Mouse (Mus musculus) neural tube, embryonic 14.5 days (tissue): ENCODE data around the gene Mrpl17. TPM values are rescaled to one million over a fixed set of nuclear protein-coding genes. Genes with fewer than 3 reads are reported as not detected.
A peak's percentile ranks its signal among the peaks of the same experiment; 100 is the strongest.

ENCODE experiments used
- ATAC-seq: fragments of 200-750 bp; cut with Nextera tagmentation; 2 replicates; pipeline ENCODE4 v1.8.0; 2017; ENCODE audit warnings: low read depth, mild to moderate bottlenecking, moderate TSS enrichment, moderate library complexity
- H3K27ac ChIP-seq: fragments of 300-500 bp; sonication (generic); 2 replicates; pipeline ENCODE4 v1.5.1; 2014; ENCODE audit warnings: low read depth, mild to moderate bottlenecking, control low read depth, low read length, moderate library complexity, mixed read lengths
- H3K27me3 ChIP-seq: fragments of 300-500 bp; sonication (generic); 2 replicates; pipeline ENCODE4 v1.6.1; 2014; ENCODE audit warnings: low read length; ENCODE audit not compliant: control insufficient read depth, insufficient read depth
- H3K36me3 ChIP-seq: fragments of 300-500 bp; sonication (generic); 2 replicates; pipeline ENCODE4 v1.6.1; 2014; ENCODE audit warnings: low read length, mixed read lengths; ENCODE audit not compliant: control insufficient read depth, insufficient read depth
- H3K4me1 ChIP-seq: fragments of 300-500 bp; sonication (generic); 2 replicates; pipeline ENCODE4 v1.6.1; 2014; ENCODE audit warnings: low read length; ENCODE audit not compliant: control insufficient read depth, insufficient read depth
- H3K4me2 ChIP-seq: fragments of 300-500 bp; sonication (generic); 2 replicates; pipeline ENCODE4 v1.6.1; 2014; ENCODE audit warnings: mild to moderate bottlenecking, low read depth, low read length, control low read depth
- H3K4me3 ChIP-seq: fragments of 300-500 bp; sonication (generic); 2 replicates; pipeline ENCODE4 v1.5.1; 2014; ENCODE audit warnings: low read depth, low read length, control low read depth, mixed read lengths
- H3K9ac ChIP-seq: fragments of 300-500 bp; sonication (generic); replicated peaks from 2 replicates; pipeline ENCODE4 v1.6.1; 2014; ENCODE audit warnings: low read depth, mild to moderate bottlenecking, control low read depth, low read length, mixed read lengths
- H3K9me3 ChIP-seq: fragments of 300-500 bp; sonication (generic); 2 replicates; pipeline ENCODE4 v1.6.1; 2016; ENCODE audit warnings: low read length; ENCODE audit not compliant: control insufficient read depth
- WGBS: fragments of 180-500 bp; shearing (Covaris S2); extraction: QIAGEN DNeasy Blood & Tissue Kit; methylation state at CpG from one replicate; pipeline ENCODE4 v1.1.7; 2014; 5-methylcytosine and 5-hydroxymethylcytosine counted together
- polyA plus RNA-seq: library from polyadenylated mRNA; unstranded; fragments of >200 nt; fragmentation: Nextera tagmentation; extraction: Ambion mirVana; gene quantifications from 2 replicates; pipeline ENCODE4 v1.2.1, GENCODE M21; 2014

The Mrpl17 gene
- polyA plus RNA-seq, 1 experiment from 2014 or later, result 186 TPM

DNA sequence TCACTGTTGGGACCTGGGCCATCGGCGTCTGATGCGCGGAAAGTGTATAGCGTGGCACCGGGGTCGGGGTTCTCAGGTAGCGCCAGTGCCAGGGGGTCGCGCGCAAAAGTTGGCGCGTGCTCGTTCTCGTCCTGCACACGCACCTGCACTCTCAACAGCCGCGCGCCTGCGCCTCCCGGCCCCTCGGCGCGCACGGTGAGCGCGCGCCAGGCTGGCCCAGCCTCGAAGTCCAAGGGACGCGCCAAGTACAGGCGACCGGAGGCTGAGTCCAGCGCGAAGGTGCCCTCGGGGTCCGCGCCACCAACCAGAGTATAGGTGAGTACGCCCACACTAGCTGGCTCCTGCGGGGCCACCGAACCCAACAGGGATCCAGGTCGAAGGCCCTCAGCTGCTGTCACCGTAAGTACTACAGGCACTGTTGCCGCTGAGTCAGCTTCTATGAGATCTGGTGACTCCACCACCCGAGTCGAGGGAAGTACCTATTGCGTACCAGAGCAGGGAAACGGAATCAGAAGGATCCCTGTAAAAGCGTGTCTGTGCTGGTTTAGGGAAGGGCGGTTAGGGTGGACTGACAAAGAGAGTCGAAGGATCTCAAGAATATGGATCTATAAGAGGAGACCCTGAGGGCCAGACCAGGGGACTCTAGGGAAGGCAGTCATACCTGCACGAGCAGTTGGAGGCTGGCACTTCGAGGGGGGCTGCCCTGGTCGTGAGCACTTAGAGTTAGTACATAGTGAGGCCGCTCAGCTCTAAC is 48.2 kb downstream of the Mrpl17 start:
- Histone ChIP-seq H3K4me1 (peaks cover 3% of the 10 kb centered on the region), H3K4me2 (no peak overlapping the region)

DNA sequence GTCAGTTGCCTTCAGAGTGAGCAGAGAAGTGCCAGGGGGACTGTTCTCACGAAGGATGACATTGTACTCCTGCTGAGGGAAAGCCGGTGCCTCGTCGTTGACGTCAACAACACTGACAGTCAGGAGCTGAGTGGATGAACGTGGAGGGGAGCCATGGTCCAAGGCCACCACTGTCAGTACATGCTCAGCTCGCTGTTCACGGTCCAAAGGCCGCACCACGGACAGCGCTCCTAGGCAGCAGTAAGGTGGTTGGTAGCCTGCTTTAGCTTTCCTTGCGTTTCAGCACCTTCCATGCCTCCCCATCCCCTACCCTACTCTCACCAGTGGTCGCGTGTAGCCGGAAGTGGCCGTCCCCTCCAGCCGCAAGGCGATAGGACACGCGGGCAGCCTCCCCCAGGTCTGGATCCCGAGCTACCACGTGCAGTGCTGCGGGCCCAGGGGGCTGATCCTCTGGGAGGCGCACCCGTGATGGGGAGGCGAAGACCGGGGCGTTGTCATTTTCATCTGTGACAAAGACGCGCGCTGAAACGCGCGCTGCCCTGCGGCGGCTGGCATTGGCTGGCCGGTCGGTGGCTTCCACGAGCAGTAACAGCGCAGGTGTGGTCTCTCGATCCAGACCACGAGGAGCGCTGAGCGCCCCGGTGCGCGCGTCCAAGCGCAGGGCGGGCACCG is 49.0 kb downstream of the Mrpl17 start:
- no peak for ATAC-seq
- Histone ChIP-seq H3K4me3 (no peak overlapping the region), H3K4me2 (no peak overlapping the region), H3K9me3 (no peaks in the 10 kb centered on the region), H3K4me1 (no peaks in the 10 kb centered on the region), H3K36me3 (peaks cover 85% of the 10 kb centered on the region), H3K27ac (no peak overlapping the region), H3K27me3 (no peaks in the 10 kb centered on the region), H3K9ac (no peak overlapping the region)
- 22% methylated on average over 51 of the region's 51 CpGs for WGBS

More for the DNA sequence above, 48.2 kb downstream of the Mrpl17 start:
- no peaks in the 10 kb centered on the region for H3K9me3 ChIP-seq
- no peak overlapping the region for H3K27ac ChIP-seq
- H3K36me3 ChIP-seq, result peaks cover 85% of the 10 kb centered on the region
- H3K4me3 ChIP-seq, result no peak overlapping the region
- 19% methylated on average over 55 of the region's 55 CpGs for WGBS
- H3K27me3 ChIP-seq, result no peaks in the 10 kb centered on the region
- peak; percentile 9; the same call in 1 of the 2 replicates for ATAC-seq
- no peak overlapping the region for H3K9ac ChIP-seq

DNA sequence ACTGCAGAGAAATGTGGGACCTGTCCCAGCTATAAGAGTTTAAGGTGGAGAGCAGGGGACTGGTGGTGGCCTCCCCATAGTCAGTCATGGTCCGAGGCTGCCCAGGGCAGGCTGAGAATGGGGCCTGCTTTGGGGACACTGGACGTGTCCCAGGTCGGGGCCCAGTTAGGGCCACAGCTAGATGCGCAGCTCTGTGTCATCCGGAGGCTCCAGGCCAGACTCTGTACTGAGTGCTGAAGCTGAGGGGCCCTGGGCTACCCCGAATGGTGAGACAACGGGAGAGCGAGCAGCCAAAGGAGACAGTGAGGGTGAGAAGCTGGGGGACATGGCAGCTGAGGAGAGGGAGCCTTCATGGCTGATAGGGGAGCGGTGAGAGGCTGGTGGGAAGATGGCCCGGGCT is 57.6 kb downstream of the Mrpl17 start:
- Histone ChIP-seq H3K4me1 (0 out of 2 replicates have a peak, but pooled peaks cover 12% of the 10 kb centered on the region), H3K9me3 (no peaks in the 10 kb centered on the region), H3K36me3 (peaks cover 60% of the 10 kb centered on the region), H3K27ac (no peak overlapping the region; the same call in 1 of the 2 replicates), H3K4me3 (no peak overlapping the region), H3K4me2 (no peak overlapping the region), H3K27me3 (no peaks in the 10 kb centered on the region), H3K9ac (no peak overlapping the region)
- 88% methylated on average over 10 of the region's 10 CpGs for WGBS
- no peak; the same call in 1 of the 2 replicates for ATAC-seq

Other genes starting within 250 kb of the Mrpl17 start
- 220 and 224 TPM in 2 replicates for gene Apbb1, start 229.4 kb downstream of the Mrpl17 start, polyA plus RNA-seq
- gene Hpx, start 211.0 kb downstream of the Mrpl17 start, polyA plus RNA-seq, result 0.58 TPM in 1 of 2 replicates, not detected in the other
- 92.3 and 93.1 TPM in 2 replicates for gene Trim3, start 177.5 kb downstream of the Mrpl17 start, polyA plus RNA-seq
- gene Timm10b, start 171.0 kb downstream of the Mrpl17 start, polyA plus RNA-seq, result 155 and 163 TPM in 2 replicates
- 84.7 and 87.5 TPM in 2 replicates for gene Arfip2, start 170.7 kb downstream of the Mrpl17 start, polyA plus RNA-seq
- 6.1 and 31.1 TPM in 2 replicates for gene Gm45799, start 170.5 kb downstream of the Mrpl17 start, polyA plus RNA-seq
- gene Dnhd1, start 160.3 kb downstream of the Mrpl17 start, polyA plus RNA-seq, result 2.0 and 2.8 TPM in 2 replicates
- 182 and 227 TPM in 2 replicates for gene Ilk, start 74.5 kb downstream of the Mrpl17 start, polyA plus RNA-seq
- 22.9 and 28.5 TPM in 2 replicates for gene Rrp8, start 73.7 kb downstream of the Mrpl17 start, polyA plus RNA-seq
- 118 and 120 TPM in 2 replicates for gene Taf10, start 66.7 kb downstream of the Mrpl17 start, polyA plus RNA-seq
- 39.2 and 52.7 TPM in 2 replicates for gene Tpp1, start 58.9 kb downstream of the Mrpl17 start, polyA plus RNA-seq
- gene Dchs1, start 23.4 kb downstream of the Mrpl17 start, polyA plus RNA-seq, result 20.7 and 20.8 TPM in 2 replicates
- 0.21 and 0.27 TPM in 2 replicates for gene Gm4070, start 142.9 kb upstream of the Mrpl17 start, polyA plus RNA-seq